Mouse (Mus musculus) common myeloid progenitor, adult 5-6 weeks (primary cell): ENCODE measurements around the gene Gm27235. TPM values are rescaled to one million over a fixed set of nuclear protein-coding genes. Genes with fewer than 3 reads are reported as not detected.
"Not testable (repeated sequence)": the region's sequence is repeated elsewhere in the genome, so short reads cannot be mapped to it uniquely, and the experiment has no call there.

Source experiments
- ATAC-seq: replicated peaks from 2 replicates; pipeline ENCODE4 v1.8.0; 2016; ENCODE audit warnings: low read depth, mild to moderate bottlenecking, moderate TSS enrichment, inconsistent platforms; ENCODE audit not compliant: poor library complexity, severe bottlenecking
- total RNA-seq: library from RNA; stranded (forward); fragments of 200-1000, 187-1606 nt; gene quantifications from 2 replicates; pipeline ENCODE4 v1.2.3, GENCODE M21; 2017

The Gm27235 gene
- total RNA-seq, result not detected in 2 replicates

- ATAC-seq, result no peak
These were observed at the start of gene Gm27235, which contains the start of gene D730048I06Rik for GRCm38 (mm10) chr9:35790001-35790400. TSS of gene Gm27235 (minus strand) at chr9:35790101. TSS of gene D730048I06Rik (minus strand) at chr9:35790112.

- ATAC-seq, result not testable (repeated sequence)
These were observed 28.0 kb upstream of the Gm27235 start for GRCm38 (mm10) chr9:35817881-35818280.

- no peak for ATAC-seq
These were observed 8.2 kb upstream of the Gm27235 start for GRCm38 (mm10) chr9:35798146-35798545.

GRCm38 (mm10) chr9:35778009-35778408 lies 11.9 kb downstream of the Gm27235 start, which contains the start of gene Gm17727:
TSS of gene Gm17727 (minus strand) at chr9:35778109.
- ATAC-seq, result no peak

- ATAC-seq, result no peak
These were observed 33.1 kb downstream of the Gm27235 start for GRCm38 (mm10) chr9:35756843-35757242.

GRCm38 (mm10) chr9:35740749-35741148 lies 49.2 kb downstream of the Gm27235 start, which contains the start of gene Gm17677:
TSS of gene Gm17677 (plus strand) at chr9:35741049.
- ATAC-seq, result no peak

Other genes starting within 250 kb of the Gm27235 start
- gene Ddx25, start 231.6 kb downstream of the Gm27235 start, total RNA-seq, result 0.05 and 0.49 TPM in 2 replicates
- 36.8 and 45.9 TPM in 2 replicates for gene Pus3, start 231.5 kb downstream of the Gm27235 start, total RNA-seq
- 0.82 TPM in 1 of 2 replicates, not detected in the other for gene Pate2, start 219.8 kb downstream of the Gm27235 start, total RNA-seq
- gene Hyls1, start 219.7 kb downstream of the Gm27235 start, total RNA-seq, result 12.2 and 16.4 TPM in 2 replicates
- not detected in 2 replicates for gene Pate4, start 178.2 kb downstream of the Gm27235 start, total RNA-seq
- not detected in 2 replicates for gene Pate3, start 141.9 kb downstream of the Gm27235 start, total RNA-seq
- not detected in 2 replicates for gene Pate1, start 102.7 kb downstream of the Gm27235 start, total RNA-seq
- not detected in 2 replicates for gene Gm17677, start 49.1 kb downstream of the Gm27235 start, total RNA-seq
- not detected in 2 replicates for gene Gm17727, start 12.0 kb downstream of the Gm27235 start, total RNA-seq
- not detected in 2 replicates for gene D730048I06Rik, start within 50 bp of the Gm27235 start, total RNA-seq
- not detected in 2 replicates for gene 9230110F15Rik, start 54.0 kb upstream of the Gm27235 start, total RNA-seq
- not detected in 2 replicates for gene 9230113P08Rik, start 118.3 kb upstream of the Gm27235 start, total RNA-seq